Mouse (Mus musculus): ENCODE results near the gene Nudt4. TPM values are rescaled to one million over a fixed set of nuclear protein-coding genes. Genes with fewer than 3 reads are reported as not detected.

Nudt4 gene
- polyA plus RNA-seq, 1 experiment from 2014 or later, result 70.6 TPM

DNA sequence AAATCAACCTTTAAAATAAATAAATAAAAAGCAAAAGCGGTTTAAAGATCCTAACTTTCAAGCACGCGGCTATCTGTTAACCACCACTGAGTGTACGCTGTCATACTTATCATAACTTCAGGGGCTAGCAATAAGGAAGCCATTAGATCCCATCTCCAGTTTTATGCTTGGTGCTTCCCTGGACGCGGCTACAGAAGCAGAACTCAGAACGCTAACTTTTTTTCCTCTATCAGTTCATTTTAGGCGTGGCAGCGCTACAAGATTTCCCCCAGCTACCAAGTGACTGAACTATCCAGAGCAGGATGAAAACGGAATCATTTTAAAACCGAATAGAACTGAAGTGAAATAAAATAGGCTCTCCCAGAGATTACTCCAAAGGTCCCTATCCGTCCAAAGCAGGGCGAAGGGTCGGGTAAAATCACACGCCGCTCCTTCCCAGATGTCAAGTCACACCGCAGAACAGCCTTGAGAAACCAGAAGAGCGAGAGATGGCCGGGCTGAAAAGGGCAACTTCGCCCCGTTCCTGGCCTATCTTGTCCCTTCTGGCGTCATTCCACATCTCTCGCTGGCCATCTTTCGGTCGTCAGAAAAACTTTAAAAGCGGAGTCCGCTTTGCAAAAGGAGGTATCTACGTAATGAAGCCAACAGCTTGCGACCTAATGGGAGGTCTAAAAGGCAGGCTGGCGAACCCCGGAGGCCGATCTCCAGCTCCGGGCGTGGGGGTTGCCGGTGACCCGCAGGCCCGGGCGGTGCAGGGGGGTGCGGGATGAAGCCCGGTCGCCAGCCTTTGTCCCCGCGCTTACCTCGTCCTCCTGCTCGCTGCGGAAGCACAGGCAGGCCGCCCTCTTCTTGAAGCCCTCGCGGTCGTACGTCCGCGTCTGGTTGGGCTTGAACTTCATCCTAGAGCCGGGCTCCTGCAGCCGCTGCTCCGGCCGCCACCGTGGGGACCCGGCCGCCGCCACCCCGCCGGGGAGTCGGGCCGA, 796 bp downstream of the Nudt4 start:
- Histone ChIP-seq H3K4me1 (ENCODE audit: control insufficient read depth, insufficient read depth, low read length) (peaks cover 26% of the 10 kb centered on the region), H3K27me3 (ENCODE audit: control insufficient read depth, insufficient read depth, low read length) (no peaks in the 10 kb centered on the region), H3K4me3 (ENCODE audit: low read depth, low read length) (peak overlapping the region; percentile 68), H3K4me2 (replicated peaks; ENCODE audit: low read depth, low read length) (peak overlapping the region; percentile 87), H3K27ac (ENCODE audit: low read length) (peak overlapping the region; percentile 90), H3K36me3 (ENCODE audit: control insufficient read depth, insufficient read depth, low read length) (no peaks in the 10 kb centered on the region; the same call in 1 of the 2 replicates), H3K9ac (replicated peaks; ENCODE audit: low read depth, low read length) (peak overlapping the region; percentile 90), H3K9me3 (ENCODE audit: control insufficient read depth, low read depth, low read length) (no peaks in the 10 kb centered on the region)
- peak; percentile 16 for ATAC-seq (ENCODE audit: insufficient number of reproducible peaks, insufficient read depth, low FRiP score, low read depth)
- WGBS, result under 1% methylated on average over 64 of the region's 65 CpGs

DNA sequence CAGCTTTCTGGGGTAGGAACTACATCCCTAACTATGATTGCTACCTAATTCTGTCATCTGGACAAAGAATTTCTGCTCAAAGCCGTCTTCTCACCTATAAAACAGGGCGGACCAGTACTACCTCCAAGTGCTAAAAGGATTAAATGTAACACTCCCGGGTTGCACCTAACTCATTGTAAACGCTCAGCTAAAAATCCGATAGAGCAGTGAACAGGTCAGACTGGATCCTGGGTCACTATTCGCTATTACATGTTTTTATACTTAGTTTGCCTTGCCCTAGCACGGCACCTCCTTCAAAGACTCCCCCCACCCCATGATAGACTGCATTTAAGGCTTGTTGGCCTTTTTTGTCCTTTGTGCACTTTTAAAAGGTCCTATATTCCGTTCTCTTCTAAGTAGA, 1.6 kb downstream of the Nudt4 start:
- peak overlapping the region; percentile 90 for H3K9ac ChIP-seq (replicated peaks; ENCODE audit: low read depth, low read length)
- no peak for ATAC-seq (ENCODE audit: insufficient number of reproducible peaks, insufficient read depth, low FRiP score, low read depth)
- 5% methylated on average over 8 of the region's 8 CpGs for WGBS
- H3K9me3 ChIP-seq (ENCODE audit: control insufficient read depth, low read depth, low read length), result no peaks in the 10 kb centered on the region
- no peaks in the 10 kb centered on the region; the same call in 1 of the 2 replicates for H3K36me3 ChIP-seq (ENCODE audit: control insufficient read depth, insufficient read depth, low read length)
- peak overlapping the region; percentile 87 for H3K4me2 ChIP-seq (replicated peaks; ENCODE audit: low read depth, low read length)
- H3K27ac ChIP-seq (ENCODE audit: low read length), result peak overlapping the region; percentile 90; the same call in 1 of the 2 replicates
- peak overlapping the region; percentile 68 for H3K4me3 ChIP-seq (ENCODE audit: low read depth, low read length)
- H3K4me1 ChIP-seq (ENCODE audit: control insufficient read depth, insufficient read depth, low read length), result peaks cover 26% of the 10 kb centered on the region
- no peaks in the 10 kb centered on the region for H3K27me3 ChIP-seq (ENCODE audit: control insufficient read depth, insufficient read depth, low read length)

DNA sequence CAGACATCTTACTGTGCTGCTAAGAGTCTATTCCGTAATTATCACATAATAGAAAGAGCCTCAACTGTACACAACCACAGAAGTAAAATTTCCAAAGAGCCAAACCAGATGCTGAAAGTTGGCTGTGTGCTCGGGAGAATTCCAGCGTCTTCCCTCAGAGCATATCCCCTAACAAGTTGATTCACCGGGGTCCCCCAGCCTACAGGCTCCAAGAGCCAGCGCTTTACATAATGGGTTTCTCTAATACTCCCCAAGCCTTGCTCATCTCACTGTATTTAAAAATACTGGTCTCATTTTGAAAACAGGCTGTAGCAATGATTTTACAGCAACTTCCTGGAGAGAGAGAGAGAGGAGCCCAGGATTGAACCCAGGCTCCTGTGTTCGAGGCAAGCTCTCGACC, 2.3 kb downstream of the Nudt4 start:
- no peak for ATAC-seq (ENCODE audit: insufficient number of reproducible peaks, insufficient read depth, low FRiP score, low read depth)
- 30% methylated on average over 7 of the region's 7 CpGs for WGBS
- H3K4me2 ChIP-seq (replicated peaks; ENCODE audit: low read depth, low read length), result peak overlapping the region; percentile 87
- H3K27me3 ChIP-seq (ENCODE audit: control insufficient read depth, insufficient read depth, low read length), result no peaks in the 10 kb centered on the region
- no peak overlapping the region for H3K27ac ChIP-seq (ENCODE audit: low read length)
- H3K9me3 ChIP-seq (ENCODE audit: control insufficient read depth, low read depth, low read length), result no peaks in the 10 kb centered on the region
- no peaks in the 10 kb centered on the region; the same call in 1 of the 2 replicates for H3K36me3 ChIP-seq (ENCODE audit: control insufficient read depth, insufficient read depth, low read length)
- no peak overlapping the region; the same call in 1 of the 2 replicates for H3K9ac ChIP-seq (replicated peaks; ENCODE audit: low read depth, low read length)
- peak overlapping the region; percentile 68 for H3K4me3 ChIP-seq (ENCODE audit: low read depth, low read length)
- peaks cover 26% of the 10 kb centered on the region for H3K4me1 ChIP-seq (ENCODE audit: control insufficient read depth, insufficient read depth, low read length)

DNA sequence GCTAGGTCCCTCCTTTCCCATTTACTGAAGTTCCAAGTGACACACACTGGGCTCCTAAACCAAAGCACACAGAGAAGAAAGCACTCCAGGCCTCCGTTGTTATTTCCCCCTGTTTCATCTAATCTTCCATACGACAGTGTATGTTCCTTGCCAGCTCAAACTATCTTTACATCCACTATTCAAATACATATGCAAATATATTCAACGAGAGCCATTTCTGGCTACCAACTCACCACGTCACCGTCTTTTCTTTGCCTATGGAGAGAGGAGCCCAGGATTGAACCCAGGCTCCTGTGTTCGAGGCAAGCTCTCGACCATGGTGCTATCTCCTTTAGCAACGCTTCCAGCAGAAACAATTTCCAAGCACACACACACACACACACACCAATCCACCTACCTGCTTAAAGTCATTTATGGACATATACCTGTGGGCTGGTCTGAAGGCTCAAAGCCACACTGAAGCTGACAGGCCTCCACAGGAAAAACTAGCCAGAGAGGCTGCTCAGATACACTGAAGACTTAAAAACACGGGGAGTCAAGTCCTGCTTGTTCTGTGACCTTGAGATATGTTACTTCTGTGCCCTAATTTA, 3.5 kb downstream of the Nudt4 start:
- H3K27ac ChIP-seq (ENCODE audit: low read length), result no peak overlapping the region
- no peak for ATAC-seq (ENCODE audit: insufficient number of reproducible peaks, insufficient read depth, low FRiP score, low read depth)
- 87% methylated on average over 9 of the region's 9 CpGs for WGBS
- no peak overlapping the region for H3K9ac ChIP-seq (replicated peaks; ENCODE audit: low read depth, low read length)
- H3K9me3 ChIP-seq (ENCODE audit: control insufficient read depth, low read depth, low read length), result no peaks in the 10 kb centered on the region
- H3K36me3 ChIP-seq (ENCODE audit: control insufficient read depth, insufficient read depth, low read length), result no peaks in the 10 kb centered on the region; the same call in 1 of the 2 replicates
- no peaks in the 10 kb centered on the region for H3K27me3 ChIP-seq (ENCODE audit: control insufficient read depth, insufficient read depth, low read length)
- H3K4me1 ChIP-seq (ENCODE audit: control insufficient read depth, insufficient read depth, low read length), result peaks cover 23% of the 10 kb centered on the region
- H3K4me2 ChIP-seq (replicated peaks; ENCODE audit: low read depth, low read length), result no peak overlapping the region
- no peak overlapping the region for H3K4me3 ChIP-seq (ENCODE audit: low read depth, low read length)

DNA sequence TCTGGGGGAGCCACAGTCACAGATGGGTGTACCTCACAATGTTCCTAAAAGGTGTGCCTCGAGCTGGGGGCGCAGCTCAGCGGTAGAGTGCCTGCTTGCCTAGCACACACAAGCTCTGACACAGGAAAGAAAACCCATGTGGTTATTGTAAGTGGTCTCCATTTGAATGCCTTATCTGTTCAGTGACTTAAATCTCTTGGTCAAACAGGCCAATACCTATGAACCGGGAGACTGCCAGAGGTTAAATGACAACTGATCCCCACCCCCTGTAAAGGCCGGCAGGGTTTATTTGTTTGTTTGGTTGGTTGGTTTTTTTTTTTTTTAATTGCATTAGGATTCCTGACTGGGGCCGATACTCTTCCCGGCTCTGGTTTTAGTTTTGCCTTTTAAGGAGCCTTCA, 4.5 kb downstream of the Nudt4 start:
- no peak overlapping the region for H3K27ac ChIP-seq (ENCODE audit: low read length)
- no peak overlapping the region for H3K9ac ChIP-seq (replicated peaks; ENCODE audit: low read depth, low read length)
- no peaks in the 10 kb centered on the region; the same call in 1 of the 2 replicates for H3K36me3 ChIP-seq (ENCODE audit: control insufficient read depth, insufficient read depth, low read length)
- 68% methylated on average over 7 of the region's 7 CpGs for WGBS
- H3K4me1 ChIP-seq (ENCODE audit: control insufficient read depth, insufficient read depth, low read length), result peaks cover 16% of the 10 kb centered on the region
- no peak overlapping the region for H3K4me2 ChIP-seq (replicated peaks; ENCODE audit: low read depth, low read length)
- H3K9me3 ChIP-seq (ENCODE audit: control insufficient read depth, low read depth, low read length), result no peaks in the 10 kb centered on the region
- H3K27me3 ChIP-seq (ENCODE audit: control insufficient read depth, insufficient read depth, low read length), result no peaks in the 10 kb centered on the region
- no peak overlapping the region for H3K4me3 ChIP-seq (ENCODE audit: low read depth, low read length)
- ATAC-seq (ENCODE audit: insufficient number of reproducible peaks, insufficient read depth, low FRiP score, low read depth), result no peak

DNA sequence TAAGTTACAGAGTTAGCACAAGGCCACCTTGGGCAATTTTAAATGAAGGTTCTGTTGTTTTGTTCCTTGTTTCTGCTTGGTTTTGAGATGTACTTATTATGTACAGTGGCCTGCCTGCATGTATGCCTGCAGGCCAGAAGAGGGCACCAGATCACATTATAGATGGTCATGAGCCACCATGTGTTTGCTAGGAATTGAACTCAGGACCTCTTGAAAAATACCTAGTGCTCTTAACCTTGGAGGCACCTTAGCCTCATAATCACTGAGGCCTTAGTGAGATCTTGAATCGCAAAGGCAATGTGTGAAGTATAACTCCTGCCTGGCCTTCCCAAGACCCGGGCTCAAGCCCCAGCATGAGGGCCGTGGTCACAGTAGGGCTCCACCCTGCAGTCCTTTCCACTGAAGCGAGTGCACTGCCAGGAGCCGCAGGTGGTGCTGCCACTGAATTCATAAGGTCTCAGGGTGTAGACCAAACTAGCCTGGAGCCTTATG, 6.6 kb downstream of the Nudt4 start:
- 90% methylated on average over 5 of the region's 5 CpGs for WGBS
- H3K27ac ChIP-seq (ENCODE audit: low read length), result no peak overlapping the region
- H3K36me3 ChIP-seq (ENCODE audit: control insufficient read depth, insufficient read depth, low read length), result no peaks in the 10 kb centered on the region; the same call in 1 of the 2 replicates
- no peaks in the 10 kb centered on the region for H3K27me3 ChIP-seq (ENCODE audit: control insufficient read depth, insufficient read depth, low read length)
- H3K4me1 ChIP-seq (ENCODE audit: control insufficient read depth, insufficient read depth, low read length), result peaks cover 14% of the 10 kb centered on the region
- no peak overlapping the region for H3K4me3 ChIP-seq (ENCODE audit: low read depth, low read length)
- H3K9ac ChIP-seq (replicated peaks; ENCODE audit: low read depth, low read length), result no peak overlapping the region
- no peak overlapping the region for H3K4me2 ChIP-seq (replicated peaks; ENCODE audit: low read depth, low read length)
- no peak for ATAC-seq (ENCODE audit: insufficient number of reproducible peaks, insufficient read depth, low FRiP score, low read depth)
- no peaks in the 10 kb centered on the region for H3K9me3 ChIP-seq (ENCODE audit: control insufficient read depth, low read depth, low read length)

DNA sequence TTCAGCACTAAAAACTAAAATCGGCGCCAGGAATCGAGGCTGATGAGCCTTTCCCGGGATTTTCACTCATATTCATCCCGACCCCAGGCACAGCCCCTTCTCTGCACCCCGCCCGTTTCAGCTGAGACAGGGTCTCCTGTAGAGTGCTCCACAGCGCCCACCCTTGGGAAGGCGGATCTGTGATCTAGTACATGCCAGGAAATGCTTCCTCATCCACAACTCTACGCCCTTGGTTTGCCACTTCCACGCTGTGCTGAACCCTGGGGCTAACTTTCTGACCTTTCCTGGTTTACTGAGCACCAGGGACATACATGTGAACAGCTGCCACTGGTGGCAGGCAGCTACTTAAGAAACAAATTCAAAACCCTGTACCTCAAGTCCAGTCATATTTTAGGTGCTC, 8.1 kb downstream of the Nudt4 start:
- ATAC-seq (ENCODE audit: insufficient number of reproducible peaks, insufficient read depth, low FRiP score, low read depth), result no peak
- WGBS, result 82% methylated on average over 11 of the region's 11 CpGs
- H3K27ac ChIP-seq (ENCODE audit: low read length), result no peak overlapping the region
- no peak overlapping the region for H3K4me2 ChIP-seq (replicated peaks; ENCODE audit: low read depth, low read length)
- H3K4me3 ChIP-seq (ENCODE audit: low read depth, low read length), result no peak overlapping the region
- H3K9me3 ChIP-seq (ENCODE audit: control insufficient read depth, low read depth, low read length), result no peaks in the 10 kb centered on the region
- H3K4me1 ChIP-seq (ENCODE audit: control insufficient read depth, insufficient read depth, low read length), result peaks cover 4% of the 10 kb centered on the region; the same call in 1 of the 2 replicates
- H3K9ac ChIP-seq (replicated peaks; ENCODE audit: low read depth, low read length), result no peak overlapping the region
- no peaks in the 10 kb centered on the region for H3K27me3 ChIP-seq (ENCODE audit: control insufficient read depth, insufficient read depth, low read length)
- no peaks in the 10 kb centered on the region; the same call in 1 of the 2 replicates for H3K36me3 ChIP-seq (ENCODE audit: control insufficient read depth, insufficient read depth, low read length)

DNA sequence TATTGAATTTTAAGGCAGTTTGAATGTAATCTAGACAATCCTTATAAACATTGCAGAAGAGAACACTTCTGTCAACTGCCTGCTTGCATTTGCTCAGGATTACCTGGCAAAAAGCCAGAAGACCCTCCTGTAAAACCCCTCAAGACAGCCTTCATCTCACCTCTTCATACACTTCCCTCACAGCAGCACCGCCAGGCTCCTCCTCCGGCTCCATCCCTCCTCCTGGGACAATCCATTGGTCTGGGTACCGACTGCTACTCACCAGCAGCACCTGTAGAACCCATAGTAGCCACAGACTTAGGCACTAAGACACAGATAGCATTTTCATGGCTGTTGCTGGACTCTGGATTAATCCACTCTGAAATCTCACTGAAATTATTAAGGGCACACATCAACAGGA, 11.6 kb downstream of the Nudt4 start:
- 53% methylated on average over 3 of the region's 3 CpGs for WGBS
- H3K27me3 ChIP-seq (ENCODE audit: control insufficient read depth, insufficient read depth, low read length), result no peaks in the 10 kb centered on the region
- no peak overlapping the region for H3K9ac ChIP-seq (replicated peaks; ENCODE audit: low read depth, low read length)
- no peak overlapping the region for H3K4me2 ChIP-seq (replicated peaks; ENCODE audit: low read depth, low read length)
- H3K4me3 ChIP-seq (ENCODE audit: low read depth, low read length), result no peak overlapping the region
- no peak for ATAC-seq (ENCODE audit: insufficient number of reproducible peaks, insufficient read depth, low FRiP score, low read depth)
- H3K9me3 ChIP-seq (ENCODE audit: control insufficient read depth, low read depth, low read length), result no peaks in the 10 kb centered on the region
- H3K4me1 ChIP-seq (ENCODE audit: control insufficient read depth, insufficient read depth, low read length), result no peaks in the 10 kb centered on the region; the same call in 1 of the 2 replicates
- peaks cover 15% of the 10 kb centered on the region for H3K36me3 ChIP-seq (ENCODE audit: control insufficient read depth, insufficient read depth, low read length)
- H3K27ac ChIP-seq (ENCODE audit: low read length), result no peak overlapping the region

Data from stomach, embryonic 14.5 days (tissue).